Mouse (Mus musculus) forebrain, embryonic 10.5 days (tissue): ENCODE data around the gene Gm20403. TPM values are rescaled to one million over a fixed set of nuclear protein-coding genes. Genes with fewer than 3 reads are reported as not detected.
"Not testable (repeated sequence)": the region's sequence is repeated elsewhere in the genome, so short reads cannot be mapped to it uniquely, and the experiment has no call there.

ENCODE experiments used
- DNase-seq: peaks from one replicate; pipeline ENCODE4 v3.0.0-alpha.2; 2017; ENCODE audit warnings: low spot score; ENCODE audit errors: extremely low spot score
- H3K27ac ChIP-seq: fragments of 300-500 bp; sonication (generic); 2 replicates; pipeline ENCODE4 v1.5.1; 2016; ENCODE audit warnings: mild to moderate bottlenecking
- H3K27me3 ChIP-seq: fragments of 300-500 bp; sonication (generic); 2 replicates; pipeline ENCODE4 v1.6.1; 2016; ENCODE audit warnings: mild to moderate bottlenecking; ENCODE audit not compliant: poor library complexity, severe bottlenecking
- H3K36me3 ChIP-seq: fragments of 300-500 bp; sonication (generic); replicated peaks from 2 replicates; pipeline ENCODE4 v1.6.1; 2016; ENCODE audit warnings: mild to moderate bottlenecking, moderate library complexity
- H3K4me1 ChIP-seq: fragments of 300-500 bp; sonication (generic); 2 replicates; pipeline ENCODE4 v1.6.1; 2016
- H3K4me3 ChIP-seq: fragments of 300-500 bp; sonication (generic); 2 replicates; pipeline ENCODE4 v1.5.1; 2016; ENCODE audit warnings: mild to moderate bottlenecking, moderate library complexity
- H3K9me3 ChIP-seq: fragments of 300-500 bp; sonication (generic); 2 replicates; pipeline ENCODE4 v1.6.1; 2016; ENCODE audit warnings: mild to moderate bottlenecking, moderate library complexity
- whole genome bisulfite sequencing: fragments of 180-500 bp; shearing (Covaris S2); methylation state at CpG from one replicate; pipeline ENCODE4 v1.1.7; 2016; 5-methylcytosine and 5-hydroxymethylcytosine counted together
- polyA plus RNA-seq: library from polyadenylated mRNA; unstranded; fragments of >200 nt; fragmentation: Nextera tagmentation; extraction: Ambion mirVana; gene quantifications from 2 replicates; pipeline ENCODE4 v1.2.1, GENCODE M21; 2016

Gm20403 gene
- polyA plus RNA-seq, 1 experiment from 2014 or later: not detected

GRCm38 (mm10) chr12:55003843-55004242 is 17.5 kb upstream of the Gm20403 start:
- H3K4me1 ChIP-seq: no peaks in the 10 kb centered on the region
- 91% methylated on average over 5 of the region's 5 CpGs for WGBS
- H3K27me3 ChIP-seq: no peaks in the 10 kb centered on the region
- no peaks in the 10 kb centered on the region for H3K36me3 ChIP-seq
- no peak for DNase-seq
- no peak overlapping the region for H3K27ac ChIP-seq
- H3K4me3 ChIP-seq: no peak overlapping the region
- H3K9me3 ChIP-seq: peaks cover 4% of the 10 kb centered on the region; the same call in 1 of the 2 replicates

DNA sequence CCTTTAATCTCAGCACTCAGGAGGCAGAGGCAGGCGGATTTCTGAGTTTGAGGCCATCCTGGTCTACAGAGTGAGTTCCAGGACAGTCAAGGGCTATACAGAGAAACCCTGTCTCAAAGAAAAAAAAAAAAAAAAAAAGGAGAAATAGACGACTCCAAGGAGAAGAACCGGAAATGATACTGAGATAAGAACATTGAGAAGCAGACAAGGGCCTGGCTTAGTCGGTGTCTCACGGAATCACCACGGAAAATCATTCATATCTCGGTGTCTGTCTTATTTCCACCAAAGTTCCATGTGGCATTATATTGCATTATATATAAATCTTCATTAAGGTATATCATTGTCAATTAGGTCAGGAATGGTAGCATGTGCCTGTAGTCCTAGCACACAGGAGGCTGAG is 16.2 kb upstream of the Gm20403 start:
- H3K27me3 ChIP-seq, H3K9me3 ChIP-seq, H3K27ac ChIP-seq, H3K36me3 ChIP-seq, H3K4me1 ChIP-seq, DNase-seq, H3K4me3 ChIP-seq: not testable (repeated sequence)
- 92% methylated on average over 7 of the region's 7 CpGs for WGBS

DNA sequence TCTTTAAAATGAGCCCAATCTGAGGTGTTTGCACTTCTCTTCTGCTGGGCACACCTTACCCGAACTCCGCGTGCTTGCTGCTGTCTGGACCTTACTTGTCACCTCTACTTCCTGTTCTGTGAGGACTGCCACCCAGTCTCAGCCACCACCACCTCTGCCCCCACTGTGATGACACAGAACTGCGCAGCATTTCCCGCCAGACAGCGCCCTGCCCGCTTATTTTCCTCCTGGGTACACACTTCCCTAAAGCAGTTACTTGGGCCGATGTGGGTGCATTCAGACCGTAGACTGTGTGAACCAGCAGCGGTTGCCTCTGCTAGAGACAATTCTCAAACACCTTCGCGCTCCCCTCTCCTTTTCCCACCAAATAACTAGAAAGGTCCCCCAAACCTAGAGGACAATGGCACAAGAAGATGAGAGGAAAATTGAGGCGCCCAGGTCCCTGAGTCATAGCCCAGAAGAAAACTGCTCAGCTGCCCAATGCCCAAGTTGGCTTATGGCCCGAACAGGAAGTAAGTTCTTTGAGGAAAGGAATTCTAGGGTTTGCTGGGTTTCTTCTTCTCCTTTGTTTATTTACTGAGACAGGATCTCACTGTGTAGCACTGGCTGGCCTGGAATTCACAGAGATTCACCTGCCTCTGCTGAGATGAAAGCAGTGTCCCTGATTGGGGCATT is 12.8 kb upstream of the Gm20403 start:
- H3K4me3 ChIP-seq: no peak overlapping the region
- no peaks in the 10 kb centered on the region for H3K4me1 ChIP-seq
- no peak for DNase-seq
- no peaks in the 10 kb centered on the region for H3K27me3 ChIP-seq
- no peak overlapping the region for H3K27ac ChIP-seq
- H3K9me3 ChIP-seq: no peaks in the 10 kb centered on the region
- WGBS: 85% methylated on average over 14 of the region's 14 CpGs
- H3K36me3 ChIP-seq: no peaks in the 10 kb centered on the region

GRCm38 (mm10) chr12:54998411-54998810 is 12.1 kb upstream of the Gm20403 start:
- H3K27ac ChIP-seq: no peak overlapping the region
- no peaks in the 10 kb centered on the region for H3K4me1 ChIP-seq
- no peaks in the 10 kb centered on the region for H3K27me3 ChIP-seq
- H3K9me3 ChIP-seq: no peaks in the 10 kb centered on the region
- H3K36me3 ChIP-seq: no peaks in the 10 kb centered on the region
- 85% methylated on average over 5 of the region's 5 CpGs for WGBS
- no peak for DNase-seq
- H3K4me3 ChIP-seq: no peak overlapping the region

GRCm38 (mm10) chr12:54996979-54997474 is 10.7 kb upstream of the Gm20403 start:
- Histone ChIP-seq H3K4me1 (no peaks in the 10 kb centered on the region), H3K9me3 (no peaks in the 10 kb centered on the region), H3K4me3 (no peak overlapping the region), H3K27ac (no peak overlapping the region), H3K27me3 (no peaks in the 10 kb centered on the region), H3K36me3 (no peaks in the 10 kb centered on the region)
- no peak for DNase-seq
- WGBS: 87% methylated on average over 6 of the region's 6 CpGs

DNA sequence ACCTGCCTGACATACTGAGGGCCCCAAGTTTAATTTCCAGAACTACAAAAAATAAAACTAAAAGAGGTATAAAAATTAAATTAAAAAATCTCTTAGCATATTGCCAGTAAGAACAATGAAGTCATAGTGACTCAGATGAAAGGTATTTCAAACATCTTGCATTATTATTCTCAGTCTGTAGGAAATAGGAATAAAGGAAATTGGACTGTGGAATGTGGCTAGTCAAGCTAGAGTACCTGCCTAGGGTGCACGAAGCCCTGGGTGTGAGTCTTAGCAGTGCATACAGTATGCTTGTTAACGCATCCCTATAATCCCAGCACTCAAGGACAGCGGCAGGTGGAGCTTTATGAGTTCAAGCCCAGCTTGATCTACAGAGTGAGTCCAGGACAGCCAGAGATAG is 9.6 kb upstream of the Gm20403 start:
- Histone ChIP-seq H3K9me3 (no peaks in the 10 kb centered on the region), H3K27me3 (no peaks in the 10 kb centered on the region), H3K4me1 (no peaks in the 10 kb centered on the region), H3K27ac (no peak overlapping the region), H3K4me3 (no peak overlapping the region), H3K36me3 (no peaks in the 10 kb centered on the region)
- WGBS: 73% methylated on average over 3 of the region's 3 CpGs
- DNase-seq: no peak

DNA sequence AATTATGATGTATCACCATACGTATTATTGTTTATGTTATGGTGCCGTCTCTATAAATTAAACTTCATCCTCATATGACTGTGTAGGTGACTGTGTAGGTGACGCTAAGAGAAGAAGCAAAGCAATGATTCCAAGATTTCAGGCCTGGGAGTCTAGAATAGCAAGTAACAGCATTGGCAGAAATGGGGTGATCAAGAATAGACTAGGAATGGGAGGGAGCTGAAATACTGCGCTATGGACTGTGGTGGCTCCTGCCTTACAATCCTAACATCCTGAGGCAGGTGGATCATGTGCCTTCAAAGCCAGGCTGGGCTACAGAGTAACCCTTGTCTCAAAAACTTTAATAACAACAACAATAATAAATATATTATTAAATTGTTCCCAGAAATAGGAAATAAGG is 8.1 kb upstream of the Gm20403 start:
- WGBS: 90% methylated on average over 4 of the region's 4 CpGs
- Histone ChIP-seq H3K9me3 (no peaks in the 10 kb centered on the region), H3K36me3 (no peaks in the 10 kb centered on the region), H3K4me3 (no peak overlapping the region), H3K4me1 (no peaks in the 10 kb centered on the region), H3K27ac (no peak overlapping the region), H3K27me3 (no peaks in the 10 kb centered on the region)
- DNase-seq: no peak

GRCm38 (mm10) chr12:54994068-54994386 is 7.7 kb upstream of the Gm20403 start:
- H3K4me3 ChIP-seq: no peak overlapping the region
- no peak overlapping the region for H3K27ac ChIP-seq
- DNase-seq: no peak
- H3K27me3 ChIP-seq: no peaks in the 10 kb centered on the region
- 81% methylated on average over 6 of the region's 6 CpGs for WGBS
- H3K36me3 ChIP-seq: no peaks in the 10 kb centered on the region
- no peaks in the 10 kb centered on the region for H3K9me3 ChIP-seq
- no peaks in the 10 kb centered on the region for H3K4me1 ChIP-seq

DNA sequence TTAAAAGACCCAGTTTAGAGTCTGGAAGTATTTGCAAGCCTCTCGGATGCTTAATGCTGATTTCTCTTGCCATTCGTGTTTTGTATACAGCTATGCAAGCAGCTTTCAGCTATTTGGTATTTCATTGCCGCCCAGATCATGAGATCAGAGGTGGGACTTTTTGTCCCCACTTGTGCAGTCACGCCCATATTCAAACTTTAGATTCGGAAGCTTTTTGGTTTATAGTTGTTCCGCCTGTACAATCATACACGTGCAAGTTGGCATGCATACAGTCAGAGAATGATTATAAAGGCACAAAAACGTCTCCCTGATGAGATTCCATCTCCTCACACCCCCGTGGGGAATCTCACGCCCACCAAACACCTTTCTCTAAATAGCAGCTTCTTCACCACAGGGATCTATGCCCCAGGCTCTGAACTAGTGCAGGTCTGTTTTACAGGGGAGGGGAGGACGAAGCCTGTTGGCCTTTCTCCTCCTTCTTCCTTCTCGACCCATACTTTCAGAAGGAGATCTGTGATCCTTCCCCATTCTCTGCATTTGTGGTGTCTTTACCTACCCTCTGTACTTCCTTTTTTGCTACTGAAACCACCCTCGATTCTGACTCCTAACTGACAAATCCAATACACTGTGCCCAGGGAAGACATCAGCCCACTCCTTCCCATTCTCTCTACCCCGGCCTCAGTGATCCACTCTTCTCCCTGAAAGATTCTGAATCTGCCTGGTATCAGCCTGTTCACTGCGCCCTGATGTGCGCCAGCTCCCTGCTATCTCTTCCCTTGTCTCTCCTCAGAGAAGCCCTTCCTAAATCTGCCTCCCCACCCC is 7.1 kb upstream of the Gm20403 start:
- WGBS: 74% methylated on average over 16 of the region's 16 CpGs
- DNase-seq: no peak
- Histone ChIP-seq H3K9me3 (no peaks in the 10 kb centered on the region), H3K27me3 (no peaks in the 10 kb centered on the region), H3K4me1 (no peaks in the 10 kb centered on the region), H3K4me3 (no peak overlapping the region), H3K36me3 (no peaks in the 10 kb centered on the region), H3K27ac (no peak overlapping the region)

DNA sequence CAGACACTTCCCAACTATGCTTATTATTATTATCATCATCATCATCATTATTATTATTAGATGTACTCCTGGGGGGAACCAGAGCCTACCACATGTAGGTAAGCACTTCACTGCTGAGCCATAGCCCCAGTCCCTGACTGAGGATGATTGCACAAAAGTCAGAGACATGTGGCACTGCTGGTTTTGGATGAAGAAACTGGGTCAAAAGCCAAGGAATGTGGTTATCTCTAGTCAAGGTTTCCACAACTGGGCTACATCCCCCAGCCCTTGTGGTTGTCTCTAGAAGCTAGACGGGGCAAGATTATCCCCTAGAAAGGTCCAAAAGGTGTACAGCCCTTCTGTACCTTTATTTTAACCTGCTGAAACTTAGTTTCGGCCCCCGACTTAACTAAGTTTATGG is 6.5 kb upstream of the Gm20403 start:
- no peak for DNase-seq
- Histone ChIP-seq H3K36me3 (no peaks in the 10 kb centered on the region), H3K27me3 (no peaks in the 10 kb centered on the region), H3K9me3 (no peaks in the 10 kb centered on the region), H3K4me1 (no peaks in the 10 kb centered on the region), H3K4me3 (no peak overlapping the region), H3K27ac (no peak overlapping the region)
- WGBS: 91% methylated on average over 3 of the region's 3 CpGs

DNA sequence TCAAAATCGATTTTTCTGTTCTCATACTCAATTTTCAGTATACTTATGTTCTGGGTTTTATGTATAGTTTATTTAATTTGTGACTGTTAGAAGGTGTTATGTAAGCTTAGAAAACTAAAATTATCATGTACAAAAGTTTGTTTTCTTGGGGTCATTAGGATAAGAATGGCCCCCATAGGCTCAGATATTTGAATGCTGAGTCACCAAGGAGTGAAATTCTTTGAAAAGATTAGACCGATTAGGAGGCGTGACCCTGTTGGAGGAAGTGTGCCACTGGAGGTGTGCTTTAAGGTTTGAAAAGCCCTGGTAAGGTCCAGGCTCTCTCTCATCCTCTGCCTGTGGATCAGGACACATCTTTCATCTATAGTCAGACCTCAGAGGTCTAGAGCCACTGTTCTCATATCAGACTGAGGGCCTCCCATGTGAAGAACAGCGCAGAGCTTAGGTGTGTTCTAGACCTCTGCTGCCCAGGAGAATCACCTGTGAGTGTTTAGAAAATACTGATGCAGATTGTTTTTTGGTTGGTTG is 2.1 kb upstream of the Gm20403 start:
- 81% methylated on average over 4 of the region's 4 CpGs for WGBS
- H3K4me3 ChIP-seq: no peak overlapping the region
- H3K27ac ChIP-seq: no peak overlapping the region
- DNase-seq: no peak
- peaks cover 14% of the 10 kb centered on the region for H3K4me1 ChIP-seq
- peaks cover under 1% of the 10 kb centered on the region; the same call in 1 of the 2 replicates for H3K36me3 ChIP-seq
- no peaks in the 10 kb centered on the region for H3K27me3 ChIP-seq
- H3K9me3 ChIP-seq: no peaks in the 10 kb centered on the region

DNA sequence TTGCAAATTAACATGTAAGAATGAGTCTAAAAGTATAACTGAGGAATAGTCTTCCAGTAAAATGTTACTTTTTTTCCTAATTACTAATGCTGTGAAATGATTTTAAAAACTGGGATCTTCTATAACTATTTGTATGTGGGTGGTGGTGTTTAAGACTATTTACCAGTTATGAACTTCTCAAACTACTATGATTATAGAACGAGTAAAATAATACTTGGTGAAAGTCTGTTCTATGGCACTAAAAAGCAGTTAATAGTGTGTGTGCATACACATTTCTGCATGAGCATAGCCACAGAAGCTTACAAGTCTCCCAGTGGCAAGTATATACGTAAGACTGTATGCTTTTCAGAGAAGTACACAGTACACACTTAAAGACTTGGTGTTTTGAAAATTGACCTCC is 827 bp upstream of the Gm20403 start:
- WGBS: 84% methylated on average over 2 of the region's 2 CpGs
- DNase-seq: no peak
- H3K27ac ChIP-seq: no peak overlapping the region
- peaks cover 22% of the 10 kb centered on the region for H3K4me1 ChIP-seq
- H3K4me3 ChIP-seq: no peak overlapping the region
- H3K27me3 ChIP-seq: no peaks in the 10 kb centered on the region
- no peaks in the 10 kb centered on the region for H3K9me3 ChIP-seq
- H3K36me3 ChIP-seq: peaks cover 12% of the 10 kb centered on the region
